Mouse (Mus musculus) skeletal muscle tissue, adult 2 months (tissue): ENCODE data around the gene Zcchc24.

Experiments used
- DNase-seq: peaks from one replicate; pipeline ENCODE4 v3.0.0-alpha.2; 2012; ENCODE audit warnings: low read depth, low spot score

Gene Zcchc24

GRCm38 (mm10) chr14:25666668-25667376 is 102.0 kb downstream of the Zcchc24 start:
- DNase-seq: no peak

DNA sequence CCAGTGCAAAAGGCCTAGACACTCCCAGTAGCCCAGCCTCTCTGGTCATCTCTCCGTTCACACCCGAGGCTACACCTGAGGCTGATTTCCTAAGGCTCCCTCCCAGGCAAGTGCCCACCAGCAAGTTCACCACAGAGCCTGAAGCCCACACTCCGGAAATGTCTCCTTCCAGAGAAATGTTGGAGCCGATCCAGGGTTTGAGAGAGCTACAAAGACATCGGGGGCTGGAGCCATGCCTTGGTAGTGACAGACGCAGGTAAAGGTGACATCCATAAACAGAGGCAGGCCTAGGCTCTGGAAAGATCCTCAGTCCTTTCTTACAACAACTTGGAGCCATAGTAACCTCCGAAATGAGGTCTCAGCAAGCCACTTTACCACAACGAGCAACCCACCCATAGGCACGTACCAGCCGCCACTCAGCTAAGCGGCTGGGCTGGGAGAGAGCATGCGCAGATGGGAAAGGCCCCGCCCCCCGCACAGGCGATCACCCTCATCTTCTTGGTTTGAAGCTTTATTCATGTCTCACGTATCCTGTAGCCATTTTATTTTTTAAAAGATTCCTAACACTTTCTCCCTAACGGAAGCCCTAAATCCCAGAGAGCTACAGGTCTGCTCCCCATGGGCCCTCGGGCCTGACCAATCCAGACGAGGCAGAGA is 103.4 kb downstream of the Zcchc24 start:
- no peak for DNase-seq

DNA sequence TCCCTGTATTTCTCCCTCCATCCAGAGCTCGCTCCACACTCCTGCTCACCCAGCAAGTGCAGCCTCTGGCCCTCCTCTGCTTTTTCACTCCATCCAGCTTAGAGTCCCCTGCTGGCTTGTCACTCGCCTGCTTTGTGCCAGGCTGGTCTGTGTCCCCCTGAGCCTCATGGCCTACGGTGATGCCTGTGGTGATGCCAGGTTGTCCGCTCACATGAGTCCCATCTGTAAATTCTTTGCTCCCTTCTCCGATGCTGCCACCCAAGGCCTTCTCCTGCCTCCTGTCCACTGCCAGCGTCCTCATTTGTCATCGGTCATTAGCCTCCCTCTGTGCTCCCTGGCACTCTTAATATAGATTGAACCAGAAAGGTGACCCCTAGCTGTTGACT is 104.5 kb downstream of the Zcchc24 start:
- DNase-seq: no peak

DNA sequence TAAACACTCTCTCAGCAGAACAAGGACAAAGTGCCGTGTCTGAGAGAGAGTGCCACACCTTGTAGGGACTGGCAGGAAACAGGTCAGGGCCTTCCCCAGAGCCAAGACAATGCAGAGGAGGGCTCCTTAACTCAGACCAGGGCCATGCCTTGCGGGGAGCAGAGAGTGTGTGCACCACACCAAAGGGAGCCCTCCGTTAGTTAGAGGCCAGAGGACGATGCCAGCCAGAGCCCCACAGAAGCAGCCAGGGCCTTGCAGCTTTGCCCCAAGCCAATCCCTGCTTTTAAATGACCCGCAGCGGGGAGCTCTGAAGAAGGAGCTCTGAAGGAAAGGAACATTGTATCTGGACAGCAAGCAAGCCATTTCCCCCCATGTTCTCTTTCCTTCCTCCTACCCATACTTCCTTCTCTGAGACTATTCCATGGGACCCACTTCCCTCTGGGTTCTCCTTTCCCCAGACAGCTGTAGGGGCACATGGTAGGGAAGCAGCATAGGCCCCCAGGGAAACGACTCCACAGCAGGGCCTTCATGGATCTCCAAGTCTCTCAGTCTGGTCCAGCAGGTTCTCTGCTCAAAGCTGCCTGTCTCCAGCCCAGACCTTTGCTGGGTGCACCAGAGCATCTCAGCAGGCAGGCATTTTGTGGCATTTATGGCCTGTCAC is 105.1 kb downstream of the Zcchc24 start:
- no peak for DNase-seq
